Mouse (Mus musculus): ENCODE results near the gene Dst.

GRCm38 (mm10) chr1:33996105-33996887 lies 88.3 kb downstream of the Dst start:
- TF ChIP-seq CTCF (conservative IDR thresholded peaks at IDR 0.05 in 1 of 2, IDR thresholded peaks at IDR 0.05 in 1 of 2; ENCODE audit: low read depth in 2 of 2, low read length in 2 of 2) (no peak), BHLHE40 (IDR thresholded peaks at IDR 0.05; ENCODE audit: low read depth, low read length) (no peak), EP300 (IDR thresholded peaks at IDR 0.05; ENCODE audit: low read length) (no peak), SIN3A (IDR thresholded peaks at IDR 0.05; ENCODE audit: low read length) (no peak), MEF2A (IDR thresholded peaks at IDR 0.05; ENCODE audit: borderline replicate concordance, low read depth, low read length) (no peak), CHD2 (IDR thresholded peaks at IDR 0.05; ENCODE audit: low read length) (no peak), MAFK (IDR thresholded peaks at IDR 0.05; ENCODE audit: insufficient replicate concordance, low read length) (no peak), E2F4 (IDR thresholded peaks at IDR 0.05; ENCODE audit: insufficient replicate concordance, low read depth, low read length) (no peak), MXI1 (IDR thresholded peaks at IDR 0.05; ENCODE audit: low read depth, low read length) (no peak), MAX (IDR thresholded peaks at IDR 0.05; ENCODE audit: low read length) (no peak), CHD1 (IDR thresholded peaks at IDR 0.05; ENCODE audit: low read depth, low read length) (no peak), ETS1 (conservative IDR thresholded peaks at IDR 0.05; ENCODE audit: low read depth, low read length) (no peak)
